Mouse (Mus musculus) cerebellum, adult 9-11 months (tissue): Measurements from ENCODE around the gene Cog6.

Experiments
- DNase-seq: peaks from one replicate; pipeline ENCODE4 v3.0.0; 2022

Gene Cog6

DNA sequence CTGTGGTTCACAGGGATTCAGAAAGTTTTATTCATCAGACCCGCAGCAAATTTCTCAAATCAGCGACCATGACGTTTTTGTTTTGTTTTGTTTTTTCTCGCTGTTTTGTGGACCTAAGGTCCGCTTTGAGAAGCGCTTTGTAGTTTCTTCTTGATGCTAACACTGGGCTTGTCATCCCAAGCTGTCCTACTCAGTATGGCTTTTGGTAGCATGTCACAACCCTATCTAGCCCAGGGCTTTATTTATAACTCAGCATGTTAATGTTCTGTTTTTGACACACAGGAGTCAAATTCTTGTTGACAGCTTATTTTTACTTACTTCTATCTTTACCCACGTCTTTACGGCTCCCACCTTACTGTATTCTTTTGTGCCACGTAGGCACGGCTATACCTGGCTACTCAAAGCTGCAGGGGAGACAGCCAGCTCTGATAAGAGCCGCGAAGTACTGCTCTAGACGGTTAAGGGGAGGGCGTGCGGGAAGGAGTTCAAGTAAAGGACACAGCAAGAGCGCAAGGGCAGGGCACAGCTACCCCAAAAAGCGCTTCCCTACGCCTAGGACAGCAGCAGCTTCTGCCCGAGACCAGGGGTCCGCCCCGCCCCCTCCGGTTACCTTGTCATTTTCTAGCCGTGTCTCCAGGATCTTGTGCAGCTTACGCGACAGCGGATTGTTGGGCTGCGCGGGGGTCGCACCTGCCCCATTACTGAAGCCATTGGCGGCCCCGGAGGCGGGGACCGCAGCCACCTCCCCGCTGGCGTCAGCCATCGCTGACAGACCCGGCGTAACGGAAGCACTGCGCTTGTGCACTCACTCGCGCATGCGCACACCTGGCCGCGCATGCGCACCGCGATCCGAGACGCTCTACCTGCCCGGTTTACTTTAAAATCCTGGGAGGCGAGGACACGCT, at the start of gene Cog6:
Gene Cog6, minus strand, starts transcription at position 802 of the 905 bp plus-strand sequence.
- DNase-seq, result peak; percentile 92

DNA sequence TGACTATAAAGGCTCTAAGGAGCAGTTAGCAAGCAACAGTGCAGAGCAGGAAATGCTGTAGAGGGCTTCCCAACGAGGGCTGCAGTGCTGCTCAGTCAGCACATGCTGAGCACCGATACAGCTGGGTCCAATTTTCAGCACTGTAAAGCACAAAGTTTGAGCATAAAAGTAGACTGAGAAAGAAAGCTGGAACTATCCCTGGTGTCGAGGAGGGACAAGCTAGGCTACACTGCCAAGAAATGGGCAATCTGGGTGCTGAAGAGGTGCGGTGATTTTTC, 49.0 kb upstream of the Cog6 start:
- no peak for DNase-seq

DNA sequence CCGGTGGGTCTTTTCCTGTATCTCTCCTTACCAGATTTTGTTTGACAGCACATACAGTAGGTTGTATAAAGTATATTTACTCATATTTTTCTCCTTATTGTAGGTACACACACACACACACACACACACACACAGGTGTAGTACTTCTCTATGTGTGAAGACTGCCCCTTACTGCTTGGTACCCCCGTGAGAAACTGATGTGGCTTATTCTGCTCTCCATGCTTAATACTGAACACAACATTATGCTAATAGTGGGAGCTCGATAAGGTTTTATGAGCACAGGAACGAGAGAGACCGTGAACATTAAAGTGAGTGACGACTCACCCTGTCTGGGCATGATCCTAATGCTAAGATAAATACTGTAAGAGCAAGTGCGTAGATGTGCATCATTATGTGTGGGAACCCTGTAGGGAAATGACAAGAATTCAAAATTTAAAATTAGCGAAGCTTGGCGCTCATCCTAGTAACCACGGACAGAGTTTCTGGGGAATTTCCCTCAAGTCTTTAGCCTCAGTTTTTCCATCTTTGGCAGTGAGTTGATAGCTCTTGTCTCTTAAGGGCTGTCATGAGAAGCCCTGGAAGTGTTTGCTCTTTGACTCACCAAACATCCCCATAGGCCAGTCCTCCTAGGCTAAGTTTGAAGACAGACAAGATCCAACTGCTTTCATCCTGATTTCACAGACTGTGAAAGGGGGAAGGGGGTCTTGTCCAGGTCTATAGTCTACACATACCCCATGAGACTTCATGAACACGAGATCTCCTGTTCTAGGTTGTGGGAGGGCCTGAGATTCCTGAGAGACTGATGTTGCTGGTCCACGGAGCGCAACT, 48.4 kb upstream of the Cog6 start:
- no peak for DNase-seq

DNA sequence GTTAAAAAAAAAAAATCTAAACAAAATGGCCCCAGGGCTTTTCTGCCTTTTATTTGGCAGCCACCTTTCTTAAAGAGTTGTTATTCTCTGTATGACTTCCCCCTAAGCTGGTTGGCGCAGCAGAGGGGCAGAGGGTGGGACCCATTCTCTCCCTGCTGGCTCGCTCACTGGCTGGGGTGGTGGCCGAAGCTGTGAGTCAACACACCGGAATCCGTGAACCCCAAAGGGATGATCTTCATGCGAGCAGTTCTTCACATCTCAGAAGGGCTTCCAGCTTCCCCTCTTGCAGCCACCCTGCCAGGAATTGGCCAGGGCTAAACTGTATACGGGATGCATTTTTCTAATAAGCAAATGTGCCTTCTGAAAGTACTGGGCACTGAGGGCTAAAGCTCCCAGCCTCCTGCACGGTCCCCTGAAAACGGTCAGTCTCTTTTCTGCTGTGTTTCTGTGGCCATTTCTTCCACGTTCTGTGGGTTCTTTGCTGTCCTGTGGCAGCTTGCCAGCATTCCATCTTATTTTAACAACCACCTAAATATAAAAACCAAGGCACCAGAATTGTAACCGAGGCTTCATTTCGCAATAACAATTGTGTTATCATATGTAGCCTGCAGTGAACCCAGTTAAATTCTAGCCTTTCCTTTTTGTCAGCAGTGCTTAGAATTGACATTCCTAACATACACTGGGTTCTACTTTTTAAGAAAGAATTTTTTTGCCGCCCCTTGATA, 46.5 kb upstream of the Cog6 start:
- DNase-seq, result no peak

DNA sequence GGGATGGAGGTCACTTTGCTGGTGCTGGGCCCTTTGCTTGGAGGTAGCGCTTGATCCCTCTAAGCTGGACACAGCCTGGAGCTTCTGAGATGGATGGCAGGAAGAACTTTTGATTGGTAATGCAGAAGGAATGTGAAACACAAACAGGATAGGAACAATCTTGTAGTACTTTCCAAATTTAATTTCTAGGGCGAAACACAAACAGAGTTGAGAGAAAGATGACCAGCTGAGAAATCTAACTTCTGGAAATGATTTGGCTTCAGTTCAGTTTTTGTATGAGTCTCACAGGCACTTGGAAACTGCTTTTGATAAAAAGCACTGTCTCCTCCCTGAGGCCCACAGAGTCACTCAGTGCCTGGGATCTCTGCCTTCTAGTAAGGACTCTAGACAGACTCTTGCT, 42.9 kb upstream of the Cog6 start:
- DNase-seq, result no peak

DNA sequence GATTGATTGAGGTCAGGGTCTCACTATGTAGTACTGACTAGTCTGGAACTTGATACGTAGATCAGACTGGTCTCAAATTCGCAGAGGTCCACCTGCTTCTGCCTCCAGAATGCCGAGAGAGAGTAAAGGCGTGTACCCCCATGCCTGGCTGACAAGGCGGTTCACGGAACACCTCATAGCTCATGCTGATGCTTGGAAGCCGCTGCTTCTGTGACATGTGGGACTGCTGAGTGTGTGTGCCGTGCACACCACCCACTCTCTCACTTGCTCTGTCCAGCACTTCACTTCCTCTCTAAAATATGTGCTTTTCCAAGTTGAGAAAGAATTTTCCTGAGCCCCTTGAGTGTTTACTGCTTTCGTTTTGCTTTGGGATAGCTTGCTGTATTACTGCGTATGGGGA, 39.4 kb upstream of the Cog6 start:
- peak; percentile 47 for DNase-seq

DNA sequence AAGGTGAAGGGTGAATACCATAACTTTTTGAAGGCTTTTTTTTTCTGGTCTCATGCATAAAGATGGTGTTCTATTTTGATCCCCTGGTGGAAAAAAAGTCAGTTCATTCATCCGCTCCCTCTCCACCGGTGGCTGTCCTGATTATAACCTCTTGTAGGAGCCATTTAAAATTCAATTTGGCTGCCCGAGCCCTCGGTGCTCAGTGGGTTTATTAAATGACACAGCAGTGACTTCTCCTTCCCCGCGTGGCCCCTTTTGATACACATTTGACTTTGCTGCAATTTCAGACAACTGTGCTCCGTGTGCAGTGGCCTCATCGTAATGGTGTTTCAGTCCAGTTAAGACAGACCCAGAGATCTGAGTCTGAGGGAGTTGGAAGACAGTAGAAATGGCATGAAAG, 35.3 kb upstream of the Cog6 start:
- DNase-seq, result no peak

DNA sequence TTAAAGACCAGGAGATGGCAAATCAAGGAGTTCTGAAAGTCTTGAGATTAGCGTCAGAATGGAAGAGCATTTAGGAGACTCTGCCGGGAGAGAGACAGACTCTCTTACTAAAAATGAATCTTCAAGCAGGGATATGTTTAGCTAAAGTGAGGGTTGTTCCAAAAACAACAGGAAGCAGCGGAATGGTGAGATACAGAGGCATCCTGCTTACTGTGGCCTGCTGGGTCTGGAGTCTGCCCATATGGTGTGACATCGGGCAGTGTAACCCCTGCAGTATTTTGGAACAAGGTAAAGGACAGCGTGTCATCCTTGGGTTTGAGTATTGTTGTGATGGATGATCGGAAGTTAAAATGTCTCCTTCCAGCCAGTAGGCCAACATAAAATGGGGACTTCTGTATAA, 29.3 kb upstream of the Cog6 start:
- peak; percentile 97 for DNase-seq

DNA sequence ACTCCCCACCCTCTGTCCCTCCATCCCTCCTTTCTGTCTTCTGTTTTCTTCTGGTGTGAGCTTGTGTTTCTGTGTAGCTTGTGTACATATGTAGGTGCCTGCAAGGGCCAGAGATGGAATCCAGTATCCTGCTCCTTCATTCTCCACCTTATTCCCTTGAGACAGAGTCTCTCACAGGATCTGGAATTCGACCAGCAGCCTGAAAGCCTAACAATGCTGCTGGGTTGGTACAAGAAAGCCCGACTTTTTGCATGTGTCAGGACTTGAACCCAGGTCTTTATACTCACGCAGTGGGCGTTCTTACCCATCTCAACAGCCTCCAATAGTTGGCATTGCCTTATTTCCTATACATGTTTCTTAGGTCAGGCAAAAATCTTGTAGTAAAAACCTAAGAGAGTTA, 28.7 kb upstream of the Cog6 start:
- peak; percentile 63 for DNase-seq

DNA sequence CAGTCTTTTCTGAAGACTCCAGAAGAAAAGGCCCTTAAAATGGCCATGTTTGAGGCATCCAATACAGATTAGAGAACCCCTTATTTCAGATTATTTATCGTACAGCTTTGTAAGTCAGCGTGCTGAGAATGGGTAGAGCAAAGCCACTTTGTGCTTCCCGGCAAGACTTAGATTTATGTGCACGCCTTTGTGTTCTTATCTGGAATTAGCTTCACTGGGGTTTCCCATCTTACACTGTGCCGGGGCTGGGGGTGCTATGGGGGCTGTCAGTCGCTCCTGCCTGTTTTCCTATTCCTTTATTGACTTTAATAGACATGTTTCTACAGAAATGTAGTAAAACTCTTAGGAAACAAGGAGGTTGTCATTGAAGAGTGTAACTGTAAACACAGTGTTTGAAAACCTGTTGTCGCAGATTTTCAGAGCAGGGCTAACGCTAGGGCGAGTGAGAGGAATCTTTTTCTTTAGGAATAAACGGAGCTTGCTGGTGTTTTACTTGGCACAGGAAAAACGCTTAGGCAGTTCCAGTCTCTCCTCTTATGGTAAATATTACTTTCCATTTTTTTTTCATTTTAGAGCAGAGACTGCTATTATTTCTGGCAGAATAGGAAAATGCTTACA, 27.8 kb upstream of the Cog6 start:
- no peak for DNase-seq

DNA sequence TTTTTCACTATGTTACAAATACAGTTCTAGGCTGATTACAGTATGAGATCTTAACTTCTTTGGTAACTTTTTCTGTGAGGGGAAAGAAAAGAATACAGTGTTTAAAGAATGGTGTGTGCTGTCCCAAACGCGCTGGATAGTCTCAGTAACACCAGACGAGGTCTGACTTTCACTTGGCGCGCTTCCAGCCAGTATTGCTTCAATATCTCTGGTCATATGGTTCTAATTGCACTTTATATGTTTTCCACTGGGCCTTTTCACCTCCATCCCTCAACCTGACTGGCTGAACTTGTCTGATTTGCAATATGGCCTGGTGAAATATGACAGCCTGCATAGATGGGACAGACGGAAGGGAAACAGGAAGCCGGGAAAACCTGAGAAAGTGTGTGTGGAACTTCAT, 27.2 kb upstream of the Cog6 start:
- DNase-seq, result peak; percentile 54

DNA sequence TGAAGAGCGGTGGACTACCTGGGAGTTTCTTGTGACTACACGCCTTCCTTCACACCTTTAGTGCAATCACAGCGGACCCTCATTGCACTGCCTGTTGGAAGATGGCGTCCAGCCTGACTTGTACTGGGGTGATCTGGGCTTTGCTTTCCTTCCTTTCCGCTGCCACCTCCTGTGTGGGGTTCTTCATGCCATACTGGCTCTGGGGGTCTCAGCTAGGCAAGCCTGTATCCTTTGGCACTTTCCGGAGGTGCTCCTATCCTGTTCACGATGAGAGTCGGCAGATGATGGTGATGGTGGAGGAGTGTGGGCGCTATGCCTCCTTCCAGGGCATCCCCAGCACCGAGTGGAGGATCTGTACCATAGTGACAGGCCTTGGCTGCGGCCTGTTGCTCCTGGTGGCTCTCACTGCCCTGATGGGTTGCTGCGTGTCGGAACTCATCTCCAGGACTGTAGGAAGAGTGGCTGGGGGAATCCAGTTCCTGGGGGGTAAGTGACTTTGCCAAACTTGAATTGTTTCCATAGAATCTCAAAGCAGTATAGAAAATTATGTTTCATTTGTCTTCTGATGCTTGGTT, 26.3 kb upstream of the Cog6 start:
- peak; percentile 65 for DNase-seq

DNA sequence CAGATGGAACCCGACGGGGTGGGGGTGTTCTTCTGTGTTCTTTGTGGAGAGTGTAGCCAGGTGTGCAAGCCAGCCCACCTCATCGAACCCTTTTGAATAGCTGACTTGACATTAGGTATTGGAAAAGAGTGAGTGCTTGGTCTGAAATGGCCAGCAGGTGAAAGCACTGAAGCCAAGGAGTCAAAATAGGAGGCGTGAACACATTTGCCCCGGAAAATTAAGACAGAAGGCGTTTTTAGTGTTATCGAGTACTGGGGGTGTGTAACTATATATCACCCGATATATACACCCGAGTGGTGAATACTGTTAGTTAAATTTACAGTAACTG, 25.2 kb upstream of the Cog6 start:
- no peak for DNase-seq

DNA sequence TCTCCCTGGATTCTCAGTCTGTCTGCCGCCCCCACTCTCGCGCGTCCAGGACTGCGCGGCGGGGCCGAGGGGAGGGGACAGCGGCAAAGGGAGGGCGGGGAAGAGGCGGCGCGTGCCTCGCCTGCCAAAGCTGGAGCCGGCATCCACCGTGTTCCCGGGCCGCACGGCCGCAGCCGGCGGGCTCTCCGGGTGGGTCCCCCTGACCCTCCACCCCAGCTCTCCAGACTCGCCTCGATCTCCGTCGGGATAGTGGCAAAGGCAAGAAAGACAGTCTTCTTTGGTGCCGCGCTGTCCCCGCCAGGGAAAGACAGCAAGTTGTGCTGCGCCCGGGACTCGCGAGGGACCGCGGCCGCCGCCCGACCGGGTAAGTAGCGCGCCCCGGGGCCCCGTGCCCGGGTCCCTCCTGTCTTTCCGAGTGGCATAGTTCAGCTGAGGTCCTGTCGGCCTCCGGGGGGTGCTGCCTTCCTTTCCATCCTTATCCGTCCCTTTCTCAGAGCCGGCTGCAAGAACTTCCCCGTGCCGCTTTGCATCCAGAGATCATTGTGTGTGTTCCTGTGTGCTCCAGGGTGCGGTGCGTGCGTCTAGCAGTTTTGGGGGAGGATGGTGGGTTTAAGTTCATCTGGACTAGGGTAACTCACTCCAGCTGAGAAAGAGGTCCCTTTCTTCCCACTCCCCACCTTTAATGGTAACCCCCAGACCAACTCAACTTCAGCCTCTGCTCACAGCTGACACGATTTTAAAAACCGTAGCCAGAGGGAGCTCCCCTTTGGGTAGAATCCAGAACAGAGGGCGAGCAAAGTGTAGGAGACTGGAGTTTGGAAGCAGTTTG, 24.6 kb upstream of the Cog6 start, which contains the start of gene Lhfp:
Gene Lhfp, plus strand, starts transcription at position 118 of the 829 bp plus-strand sequence.
- peak; percentile 80 for DNase-seq

DNA sequence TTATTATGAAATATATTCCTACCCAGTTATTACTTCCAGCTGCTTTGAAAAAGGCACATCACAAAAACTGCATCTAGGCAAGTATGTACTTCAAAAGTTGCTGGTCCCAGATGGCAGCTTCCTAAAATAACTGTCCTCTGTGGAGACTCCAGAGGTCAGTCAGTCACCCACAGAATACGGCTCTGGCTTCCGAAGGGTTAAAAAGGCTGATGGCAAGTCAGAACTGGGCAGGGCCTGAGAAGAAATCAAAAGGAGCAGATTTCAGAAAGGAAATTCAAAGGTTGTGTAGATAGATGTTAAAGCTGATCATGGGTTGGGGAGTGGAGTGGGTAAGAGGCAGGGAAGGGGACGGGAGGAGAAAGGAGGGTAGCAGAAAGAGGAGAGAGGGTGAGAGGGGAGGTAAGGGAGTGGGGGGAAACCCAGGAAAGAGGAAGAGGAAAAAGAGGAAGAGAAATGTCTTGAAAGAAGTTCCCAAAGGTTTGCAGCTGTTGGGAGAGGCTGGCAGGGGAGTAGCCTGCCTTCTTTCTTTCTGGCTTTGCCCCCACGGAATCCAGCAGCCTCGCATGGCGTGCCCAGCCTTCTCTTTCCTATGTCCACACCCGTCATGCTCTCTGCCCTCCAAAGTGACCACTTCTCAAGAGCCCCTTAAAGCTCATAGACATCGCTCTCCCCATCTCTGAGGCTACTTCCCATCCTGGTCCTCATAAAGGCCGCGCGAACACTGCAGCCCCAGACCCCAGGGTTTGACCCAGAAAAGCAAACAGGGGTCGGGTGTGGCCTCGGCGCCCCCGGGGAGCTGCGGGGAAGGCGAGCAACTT, 23.8 kb upstream of the Cog6 start:
- DNase-seq, result no peak

DNA sequence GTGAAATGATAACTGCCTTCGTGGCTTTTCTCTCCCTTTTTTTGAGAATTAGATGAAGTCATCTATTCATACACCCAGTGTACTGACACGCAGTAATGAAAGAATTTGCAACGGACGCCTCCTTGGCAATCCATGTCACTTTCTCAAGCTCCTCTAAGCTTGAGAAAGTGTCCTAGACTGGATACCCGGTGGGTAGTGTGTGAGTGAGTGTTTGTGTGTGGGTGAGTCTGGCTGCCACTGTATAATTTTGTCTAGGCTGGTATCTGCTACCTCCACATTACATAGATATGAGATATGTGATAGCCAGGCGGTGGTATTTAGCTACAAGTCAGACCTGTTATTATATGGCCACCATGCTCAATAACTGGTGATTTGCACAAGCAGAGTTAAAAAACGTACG, 22.7 kb upstream of the Cog6 start:
- no peak for DNase-seq

DNA sequence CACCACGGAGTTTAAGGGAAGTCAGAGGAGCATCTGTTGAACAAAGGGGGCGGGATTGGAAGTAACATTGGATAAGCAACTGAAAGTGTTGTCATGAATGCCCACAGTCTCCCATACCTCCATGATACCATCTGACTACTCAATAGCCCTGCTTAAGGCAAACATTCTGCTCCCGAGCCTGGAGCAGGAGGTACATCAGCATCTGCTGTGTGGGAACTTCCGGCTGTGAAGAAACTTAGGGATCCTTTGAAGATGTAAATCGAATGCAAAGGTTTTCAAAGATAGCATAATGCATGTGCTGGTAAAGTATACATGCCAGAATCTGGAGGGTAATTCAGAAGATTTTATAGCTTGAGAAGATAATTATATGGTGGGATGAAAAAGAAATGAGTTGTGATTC, 21.9 kb upstream of the Cog6 start:
- DNase-seq, result no peak

DNA sequence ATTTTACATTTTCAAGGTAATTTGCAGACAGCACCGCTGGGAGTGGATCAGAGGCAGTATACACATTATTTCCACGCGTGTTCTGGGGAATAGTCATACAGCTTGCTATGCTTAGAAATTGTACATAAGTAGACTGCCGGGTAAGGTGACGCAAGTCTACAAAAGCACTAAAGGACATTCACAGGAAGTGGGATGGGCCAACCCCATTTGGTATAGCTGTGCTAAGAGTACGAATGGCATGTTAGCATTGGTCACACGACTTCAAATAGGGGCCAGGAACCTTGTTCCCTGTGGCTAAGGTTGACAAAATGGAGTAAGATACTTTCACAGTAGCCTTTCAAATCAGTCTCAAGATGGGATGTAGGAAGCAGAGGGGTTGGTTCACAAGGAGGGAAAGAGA, 19.9 kb upstream of the Cog6 start:
- DNase-seq, result no peak

DNA sequence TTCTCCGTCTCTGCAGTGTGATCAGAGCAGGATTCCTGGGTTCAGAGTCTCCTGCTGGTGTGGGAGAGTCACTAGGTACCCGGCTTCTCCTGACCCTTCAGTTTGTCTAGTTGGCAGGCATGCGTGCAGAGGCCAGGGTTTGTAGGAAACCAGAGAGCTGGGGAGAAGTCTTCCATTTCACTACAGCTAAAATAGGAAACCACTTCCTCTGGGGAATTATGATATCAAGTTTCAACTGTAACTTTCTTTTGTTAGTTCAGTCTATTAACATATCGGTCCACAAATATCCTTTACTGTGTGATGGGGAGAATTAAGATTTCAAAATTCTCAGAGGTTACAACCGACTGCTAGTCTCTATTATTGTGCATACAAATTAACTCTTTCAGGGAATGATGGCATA, 19.0 kb upstream of the Cog6 start:
- no peak for DNase-seq

DNA sequence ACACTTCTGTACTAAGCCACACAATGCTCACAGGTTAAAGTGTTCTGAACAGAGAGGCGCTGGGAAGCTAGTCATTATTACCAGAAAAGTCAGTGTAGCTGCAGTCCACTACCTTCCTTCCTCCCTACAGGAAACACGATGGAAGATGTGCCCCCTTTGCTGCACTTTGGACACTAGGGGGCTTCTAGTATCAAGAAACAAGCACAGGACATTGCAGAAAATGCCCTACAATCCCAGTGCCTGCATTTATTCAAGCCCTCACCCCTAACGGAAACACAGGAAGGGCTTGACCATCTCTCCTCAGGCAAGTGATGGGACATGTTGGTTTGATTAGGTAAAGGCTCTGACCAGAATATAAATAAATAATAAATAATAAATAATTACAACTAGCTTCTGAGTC, 16.4 kb upstream of the Cog6 start:
- peak; percentile 52 for DNase-seq

DNA sequence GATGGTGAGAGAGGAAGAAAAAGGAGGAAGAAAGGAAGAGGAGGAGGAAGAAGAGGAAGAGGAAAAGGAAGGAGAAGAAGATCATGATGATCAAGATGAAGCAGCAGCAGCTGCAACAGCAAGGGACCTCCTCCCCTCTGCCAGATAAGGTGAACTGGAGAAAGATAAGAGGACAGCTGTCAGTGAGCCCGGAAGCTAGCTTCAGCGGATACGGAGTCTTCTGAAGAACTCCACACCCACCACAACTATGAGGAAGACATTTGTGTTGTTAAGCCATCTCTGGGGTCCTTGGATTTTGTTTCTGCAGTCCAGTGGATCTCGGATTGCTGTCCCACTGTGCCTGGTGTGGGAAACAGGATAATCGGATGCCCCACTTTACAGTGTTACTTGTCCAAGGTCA, 15.4 kb upstream of the Cog6 start:
- DNase-seq, result no peak
